Mouse (Mus musculus) lung, postnatal 0 days (tissue): ENCODE measurements around the gene Rmnd5a.

Experiments used
- CTCF ChIP-seq: IDR thresholded peaks from 2 replicates; pipeline ENCODE4 v1.5.1; 2016; ENCODE audit warnings: antibody characterized with exemption, mild to moderate bottlenecking
- EP300 ChIP-seq: IDR thresholded peaks from 2 replicates; pipeline ENCODE4 v1.6.1; 2016; ENCODE audit warnings: antibody characterized with exemption, mild to moderate bottlenecking, control low read depth

DNA sequence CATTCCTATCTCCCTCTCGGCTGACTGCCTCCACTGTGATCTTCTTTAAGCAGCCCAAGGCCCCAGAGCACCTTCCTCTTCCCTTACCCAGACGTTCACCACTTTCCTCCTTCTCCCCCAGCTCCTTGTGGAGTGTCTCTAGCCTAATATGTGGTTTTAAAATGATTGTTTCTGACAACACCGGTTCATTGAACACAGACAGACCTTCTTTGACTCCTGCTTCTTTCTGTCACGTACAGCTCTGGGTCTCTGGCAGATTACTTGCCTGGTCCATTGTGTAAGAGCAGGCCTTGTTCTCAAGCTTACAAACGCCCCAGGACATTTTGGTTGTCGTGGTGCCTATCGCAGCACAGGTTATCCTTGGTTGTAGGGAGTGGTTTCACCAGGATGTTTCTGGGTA lies 40.7 kb upstream of the Rmnd5a start:
- TF ChIP-seq CTCF (no peak), EP300 (no peak)
